Mouse (Mus musculus): ENCODE measurements around the gene Palld.

Gene Palld

GRCm38 (mm10) chr8:61591446-61591845, 311.0 kb downstream of the Palld start:
- peaks cover 19% of the 10 kb centered on the region for H3K4me1 ChIP-seq (replicated peaks; ENCODE audit: low read depth, low read length)
- H3K36me3 ChIP-seq (ENCODE audit: insufficient read depth, low read length), result no peaks in the 10 kb centered on the region
- TF ChIP-seq CTCF (conservative IDR thresholded peaks at IDR 0.05; ENCODE audit: low read length) (no peak), NANOG (IDR thresholded peaks at IDR 0.05; ENCODE audit: borderline replicate concordance, low read length) (no peak), POU5F1 (IDR thresholded peaks at IDR 0.05; ENCODE audit: borderline replicate concordance, low read length) (no peak)
- no peaks in the 10 kb centered on the region for H3K9me3 ChIP-seq (ENCODE audit: low read length)
- peak overlapping the region; percentile 93 for H3K4me3 ChIP-seq (replicated peaks; ENCODE audit: low read length)
- peaks cover 19% of the 10 kb centered on the region for H3K27me3 ChIP-seq (ENCODE audit: insufficient read depth, low read length)

DNA sequence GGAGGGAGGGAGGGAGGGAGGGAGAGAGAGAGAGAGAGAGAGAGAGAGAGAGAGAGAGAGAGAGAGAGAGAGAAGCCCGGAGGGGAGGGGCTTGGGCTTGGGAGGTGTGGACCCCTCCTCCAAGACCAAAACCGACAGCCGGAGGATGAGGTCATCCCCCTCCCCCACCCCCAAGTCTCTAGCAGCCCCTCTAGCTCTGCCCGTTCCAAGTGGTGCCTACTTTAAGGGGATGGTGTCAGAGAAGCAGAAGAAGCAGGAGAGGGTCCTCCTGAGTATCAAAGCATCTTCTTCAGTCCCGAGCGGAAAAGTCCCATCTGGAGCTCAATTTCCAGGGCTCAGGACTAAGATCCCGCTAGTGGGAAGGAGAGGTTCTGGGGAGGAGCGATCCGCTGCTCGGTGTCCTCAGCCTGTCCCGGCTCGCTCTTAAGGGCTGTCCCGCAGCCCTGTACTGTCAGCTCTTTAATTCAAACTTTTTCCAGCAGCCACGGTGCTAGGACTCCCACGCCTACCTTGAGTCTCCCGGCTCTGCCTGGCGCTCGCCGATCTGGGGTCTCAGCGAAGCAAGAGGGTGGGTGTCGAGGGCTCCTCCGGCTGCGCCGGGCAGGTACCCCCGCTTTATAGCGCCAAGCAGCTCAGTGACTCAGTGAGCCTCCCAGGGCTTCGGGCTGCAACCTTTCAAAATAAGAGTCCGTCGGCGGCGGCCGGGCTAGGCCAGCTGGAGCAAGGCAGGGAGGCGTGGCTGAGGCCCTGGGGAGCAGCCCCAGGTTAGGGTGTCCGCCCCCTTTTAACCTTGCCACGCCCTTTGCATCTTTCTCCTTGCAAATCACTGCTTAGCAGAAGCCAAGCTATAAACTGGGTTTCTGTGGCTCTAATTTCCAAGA, 311.7 kb downstream of the Palld start:
- TF ChIP-seq NANOG (IDR thresholded peaks at IDR 0.05; ENCODE audit: borderline replicate concordance, low read length) (no peak), POU5F1 (IDR thresholded peaks at IDR 0.05; ENCODE audit: borderline replicate concordance, low read length) (no peak), CTCF (conservative IDR thresholded peaks at IDR 0.05; ENCODE audit: low read length) (no peak)

DNA sequence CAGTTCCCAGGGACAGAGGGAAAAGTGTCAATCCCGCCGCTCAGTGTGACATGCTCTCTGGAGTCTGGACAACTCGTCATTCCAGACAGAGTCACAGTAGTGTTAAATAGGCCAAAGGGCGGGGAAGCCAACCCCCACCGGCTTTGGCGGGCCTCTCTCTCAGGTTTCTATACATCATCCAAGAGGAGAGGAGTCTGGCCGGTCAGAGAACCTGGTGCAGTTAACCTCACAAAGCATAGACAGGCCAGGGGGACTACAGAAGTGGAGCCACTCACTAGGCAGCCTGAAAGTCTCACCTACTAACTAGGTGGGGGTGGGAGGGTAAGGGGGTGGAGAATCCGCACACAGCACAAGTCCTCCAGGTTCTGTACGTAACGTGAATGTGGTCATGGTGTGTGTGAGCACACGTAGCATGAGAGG, 312.5 kb downstream of the Palld start:
- Histone ChIP-seq H3K36me3 (ENCODE audit: insufficient read depth, low read length) (no peaks in the 10 kb centered on the region), H3K4me1 (replicated peaks; ENCODE audit: low read depth, low read length) (peaks cover 20% of the 10 kb centered on the region), H3K27me3 (ENCODE audit: insufficient read depth, low read length) (peaks cover 22% of the 10 kb centered on the region), H3K4me3 (replicated peaks; ENCODE audit: low read length) (peak overlapping the region; percentile 93), H3K9me3 (ENCODE audit: low read length) (no peaks in the 10 kb centered on the region)
- TF ChIP-seq POU5F1 (IDR thresholded peaks at IDR 0.05; ENCODE audit: borderline replicate concordance, low read length) (no peak), CTCF (conservative IDR thresholded peaks at IDR 0.05; ENCODE audit: low read length) (no peak), NANOG (IDR thresholded peaks at IDR 0.05; ENCODE audit: borderline replicate concordance, low read length) (no peak)

More for the DNA sequence above, 311.7 kb downstream of the Palld start:
- H3K27me3 ChIP-seq (ENCODE audit: insufficient read depth, low read length), result peaks cover 22% of the 10 kb centered on the region
- peaks cover 19% of the 10 kb centered on the region for H3K4me1 ChIP-seq (replicated peaks; ENCODE audit: low read depth, low read length)
- peak overlapping the region; percentile 93 for H3K4me3 ChIP-seq (replicated peaks; ENCODE audit: low read length)
- H3K36me3 ChIP-seq (ENCODE audit: insufficient read depth, low read length), result no peaks in the 10 kb centered on the region
- H3K9me3 ChIP-seq (ENCODE audit: low read length), result no peaks in the 10 kb centered on the region

DNA sequence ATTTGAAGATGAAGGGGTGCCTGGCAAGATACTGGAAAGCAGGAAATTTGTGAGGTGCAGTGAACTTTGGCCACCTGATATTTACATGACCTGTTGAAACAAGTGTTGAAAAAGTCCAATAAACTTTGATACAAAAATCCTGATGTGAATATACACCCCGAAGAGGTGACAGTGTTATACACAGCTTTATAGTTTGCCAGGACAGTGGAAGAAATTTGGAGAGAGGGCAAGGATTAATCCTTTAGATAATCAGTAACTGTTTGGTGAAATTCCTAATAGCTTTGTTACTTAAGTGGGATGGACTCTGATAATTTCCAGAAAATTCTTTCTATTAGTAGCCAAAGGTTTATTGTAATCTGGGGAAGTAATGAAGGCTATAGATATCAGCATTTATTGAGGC, 314.2 kb downstream of the Palld start:
- Histone ChIP-seq H3K36me3 (ENCODE audit: insufficient read depth, low read length) (no peaks in the 10 kb centered on the region), H3K9me3 (ENCODE audit: low read length) (no peaks in the 10 kb centered on the region), H3K4me3 (replicated peaks; ENCODE audit: low read length) (no peak overlapping the region), H3K4me1 (replicated peaks; ENCODE audit: low read depth, low read length) (peaks cover 26% of the 10 kb centered on the region), H3K27me3 (ENCODE audit: insufficient read depth, low read length) (peaks cover 22% of the 10 kb centered on the region)
- no peak for TF ChIP-seq POU5F1 (IDR thresholded peaks at IDR 0.05; ENCODE audit: borderline replicate concordance, low read length)
- TF ChIP-seq CTCF (conservative IDR thresholded peaks at IDR 0.05; ENCODE audit: low read length), result no peak
- no peak for TF ChIP-seq NANOG (IDR thresholded peaks at IDR 0.05; ENCODE audit: borderline replicate concordance, low read length)

GRCm38 (mm10) chr8:61587731-61588130, 314.8 kb downstream of the Palld start:
- TF ChIP-seq CTCF (conservative IDR thresholded peaks at IDR 0.05; ENCODE audit: low read length), result no peak
- no peak for TF ChIP-seq POU5F1 (IDR thresholded peaks at IDR 0.05; ENCODE audit: borderline replicate concordance, low read length)
- no peak for TF ChIP-seq NANOG (IDR thresholded peaks at IDR 0.05; ENCODE audit: borderline replicate concordance, low read length)
- H3K27me3 ChIP-seq (ENCODE audit: insufficient read depth, low read length), result peaks cover 22% of the 10 kb centered on the region
- H3K4me1 ChIP-seq (replicated peaks; ENCODE audit: low read depth, low read length), result peaks cover 26% of the 10 kb centered on the region
- no peak overlapping the region for H3K4me3 ChIP-seq (replicated peaks; ENCODE audit: low read length)
- H3K36me3 ChIP-seq (ENCODE audit: insufficient read depth, low read length), result no peaks in the 10 kb centered on the region
- no peaks in the 10 kb centered on the region for H3K9me3 ChIP-seq (ENCODE audit: low read length)

GRCm38 (mm10) chr8:61586529-61586928, 316.0 kb downstream of the Palld start:
- peaks cover 19% of the 10 kb centered on the region for H3K4me1 ChIP-seq (replicated peaks; ENCODE audit: low read depth, low read length)
- H3K36me3 ChIP-seq (ENCODE audit: insufficient read depth, low read length), result no peaks in the 10 kb centered on the region
- H3K4me3 ChIP-seq (replicated peaks; ENCODE audit: low read length), result no peak overlapping the region
- H3K9me3 ChIP-seq (ENCODE audit: low read length), result no peaks in the 10 kb centered on the region
- H3K27me3 ChIP-seq (ENCODE audit: insufficient read depth, low read length), result peaks cover 22% of the 10 kb centered on the region
- no peak for TF ChIP-seq NANOG (IDR thresholded peaks at IDR 0.05; ENCODE audit: borderline replicate concordance, low read length)
- TF ChIP-seq CTCF (conservative IDR thresholded peaks at IDR 0.05; ENCODE audit: low read length), result no peak
- TF ChIP-seq POU5F1 (IDR thresholded peaks at IDR 0.05; ENCODE audit: borderline replicate concordance, low read length), result no peak

DNA sequence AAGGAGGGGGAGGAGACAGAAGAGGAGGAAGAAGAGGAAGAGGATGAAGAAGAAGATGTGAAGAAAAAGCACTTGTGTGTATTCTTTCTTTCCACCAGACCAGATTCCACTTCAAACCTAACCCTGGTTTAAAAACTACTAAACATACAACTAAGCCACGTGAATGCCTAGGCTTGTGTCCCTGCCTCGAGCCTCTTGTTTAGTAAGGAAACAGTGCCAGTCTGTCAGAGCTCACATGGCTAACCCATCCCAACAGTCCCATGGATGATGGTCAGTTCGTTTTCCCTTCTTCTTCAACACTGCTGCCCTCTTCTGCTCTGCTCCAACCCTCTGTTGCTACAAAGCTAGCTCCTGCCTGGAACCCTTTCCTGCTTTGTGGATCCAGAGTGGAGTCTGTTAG, 316.7 kb downstream of the Palld start:
- H3K4me1 ChIP-seq (replicated peaks; ENCODE audit: low read depth, low read length), result peaks cover 16% of the 10 kb centered on the region
- TF ChIP-seq POU5F1 (IDR thresholded peaks at IDR 0.05; ENCODE audit: borderline replicate concordance, low read length) (no peak), CTCF (conservative IDR thresholded peaks at IDR 0.05; ENCODE audit: low read length) (no peak), NANOG (IDR thresholded peaks at IDR 0.05; ENCODE audit: borderline replicate concordance, low read length) (no peak)
- no peaks in the 10 kb centered on the region for H3K9me3 ChIP-seq (ENCODE audit: low read length)
- H3K4me3 ChIP-seq (replicated peaks; ENCODE audit: low read length), result no peak overlapping the region
- H3K27me3 ChIP-seq (ENCODE audit: insufficient read depth, low read length), result peaks cover 22% of the 10 kb centered on the region
- no peaks in the 10 kb centered on the region for H3K36me3 ChIP-seq (ENCODE audit: insufficient read depth, low read length)

- TF ChIP-seq POU5F1 (IDR thresholded peaks at IDR 0.05; ENCODE audit: borderline replicate concordance, low read length) (no peak), NANOG (IDR thresholded peaks at IDR 0.05; ENCODE audit: borderline replicate concordance, low read length) (no peak), CTCF (conservative IDR thresholded peaks at IDR 0.05; ENCODE audit: low read length) (no peak)
- H3K27me3 ChIP-seq (ENCODE audit: insufficient read depth, low read length), result peaks cover 19% of the 10 kb centered on the region
- peaks cover 12% of the 10 kb centered on the region for H3K4me1 ChIP-seq (replicated peaks; ENCODE audit: low read depth, low read length)
- no peaks in the 10 kb centered on the region for H3K36me3 ChIP-seq (ENCODE audit: insufficient read depth, low read length)
- H3K4me3 ChIP-seq (replicated peaks; ENCODE audit: low read length), result no peak overlapping the region
- H3K9me3 ChIP-seq (ENCODE audit: low read length), result no peaks in the 10 kb centered on the region
Measured at GRCm38 (mm10) chr8:61584714-61585383, 317.6 kb downstream of the Palld start.

Data from E14TG2a.4 (cell line).